Mouse (Mus musculus): Measurements from ENCODE around the gene Kdm4a. TPM values are rescaled to one million over a fixed set of nuclear protein-coding genes. Genes with fewer than 3 reads are reported as not detected.

Gene Kdm4a
- total RNA-seq (2023): 10 to 100 TPM; 52.6 to 60.7 TPM

DNA sequence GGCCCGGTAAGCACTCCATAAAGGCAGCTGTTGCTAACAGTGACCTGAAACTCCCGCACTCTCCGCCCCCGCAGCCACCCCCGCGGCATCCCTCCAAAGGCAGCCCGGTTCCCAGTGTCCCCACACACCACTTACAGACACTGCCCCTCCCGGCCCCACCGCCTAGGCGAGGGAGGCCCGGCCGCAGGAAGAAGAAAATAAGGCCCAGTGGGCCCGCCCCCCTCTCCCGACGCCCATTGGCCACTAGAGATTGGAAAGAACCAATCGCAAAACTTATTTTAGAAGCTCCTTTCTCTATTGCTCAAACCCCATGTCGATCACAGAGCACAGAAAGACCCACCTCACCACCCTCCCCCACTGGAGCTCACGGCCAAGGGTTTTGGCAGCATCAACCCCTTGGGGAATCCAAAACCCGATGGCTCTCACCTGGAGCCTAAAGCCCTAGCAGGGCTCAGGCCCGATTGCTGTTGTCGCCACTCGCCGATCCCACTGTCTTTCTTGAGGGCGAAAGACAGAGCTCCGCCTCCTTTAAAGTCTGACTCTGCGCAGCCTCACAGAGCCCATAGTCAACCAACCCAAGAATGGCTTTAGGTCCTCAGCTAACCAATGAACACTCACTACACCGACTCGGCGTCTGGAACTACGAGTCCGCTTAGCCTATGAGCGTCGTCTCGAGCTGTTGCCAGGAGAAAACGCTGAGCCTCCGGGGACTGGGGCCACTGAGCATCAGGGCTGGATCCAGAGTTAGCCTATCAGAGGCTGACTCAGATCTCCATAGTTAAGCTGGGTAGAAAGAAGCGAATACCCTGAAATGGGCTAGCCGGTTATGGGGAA is at the start of gene Kdm4a:
Gene Kdm4a, minus strand, starts transcription at position 577 of the 834 bp plus-strand sequence.

DNA sequence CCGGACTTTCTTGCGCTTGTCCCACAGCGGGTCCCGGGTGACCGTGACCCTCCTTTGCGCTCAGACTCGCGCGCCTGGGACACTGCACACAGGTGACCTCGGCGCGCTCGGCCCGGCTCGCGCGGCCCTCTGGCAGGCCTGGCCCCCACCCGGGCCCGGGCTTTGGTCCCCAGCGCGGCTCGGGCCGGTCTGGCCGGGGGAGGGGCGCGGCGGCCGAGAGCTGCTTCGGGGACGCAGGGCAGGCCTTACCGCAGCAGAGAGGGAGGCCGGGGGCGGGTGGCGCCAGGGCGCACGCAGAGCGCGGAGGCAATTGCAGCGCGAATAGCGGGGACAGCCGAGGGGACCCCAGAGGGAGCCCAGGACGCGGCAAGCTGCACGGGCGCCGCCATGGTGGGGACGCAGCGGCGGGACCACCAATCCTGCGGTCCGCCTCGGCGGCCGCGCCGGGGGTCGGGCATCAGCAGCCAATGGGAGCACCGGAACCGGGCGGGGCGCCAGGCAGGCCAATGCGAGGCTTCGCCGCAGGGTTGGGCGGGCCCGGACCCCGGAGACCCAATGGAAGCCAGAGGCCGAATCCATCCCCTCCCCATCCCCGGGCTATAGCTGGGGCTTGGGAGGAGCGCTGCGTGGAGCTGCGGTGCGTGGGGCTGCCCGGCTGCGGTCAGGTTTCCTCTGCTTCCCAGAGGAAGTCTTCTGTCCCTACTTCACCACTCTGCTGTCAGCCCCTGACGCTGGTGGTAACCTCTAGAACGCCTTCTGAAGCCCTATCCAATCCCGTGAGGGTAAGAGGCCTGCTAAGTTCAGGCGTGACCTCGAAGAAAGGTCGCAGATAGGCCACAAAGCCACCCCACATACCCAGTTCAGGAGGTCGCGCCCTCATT is 45.1 kb downstream of the Kdm4a start, which contains the start of gene St3gal3:
Gene St3gal3, minus strand, starts transcription at position 430 of the 881 bp plus-strand sequence.

Other genes with a start within 250 kb of the Kdm4a start
- 1 to 10 TPM; 6.9 to 8.8 TPM for gene St3gal3, start 45.1 kb downstream of the Kdm4a start, total RNA-seq (2023)
- under 1 TPM; 0.24 to 0.49 TPM for gene Ptprf, start 111.4 kb upstream of the Kdm4a start, total RNA-seq (2023)
- gene Szt2, start 229.2 kb upstream of the Kdm4a start, total RNA-seq (2023): 10 to 100 TPM; 55.4 to 57.5 TPM
- gene Med8, start 229.3 kb upstream of the Kdm4a start, total RNA-seq (2023): 10 to 100 TPM; 73.2 to 77.9 TPM
- gene Elovl1, start 248.1 kb upstream of the Kdm4a start, total RNA-seq (2023): 10 to 100 TPM; 80.1 to 91.1 TPM

All from neutrophil, adult 59 days (primary cell).